Mouse (Mus musculus): ENCODE data around the gene Olfr765.
"Not testable (repeated sequence)": the region's sequence is repeated elsewhere in the genome, so short reads cannot be mapped to it uniquely, and the experiment has no call there.

DNA sequence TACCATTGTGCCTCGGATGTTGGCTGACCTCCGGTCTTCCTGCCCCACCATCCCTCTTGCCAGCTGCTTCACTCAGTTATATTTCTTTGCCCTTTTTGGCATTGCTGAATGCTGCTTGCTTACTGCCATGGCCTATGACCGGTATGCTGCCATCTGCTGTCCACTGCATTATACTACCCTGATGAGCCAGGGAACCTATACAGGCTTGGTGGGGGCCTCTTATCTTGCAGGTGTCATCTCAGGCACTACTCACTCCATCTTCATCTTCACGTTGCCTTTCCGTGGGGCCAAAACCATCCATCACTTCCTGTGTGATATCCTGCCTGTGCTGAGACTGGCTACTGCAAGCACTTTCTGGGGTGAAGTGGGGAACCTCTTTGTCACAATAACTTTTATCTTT, 38.3 kb downstream of the Olfr765 start:
- not testable (repeated sequence) for TF ChIP-seq CTCF (IDR thresholded peaks at IDR 0.05; ENCODE audit: low read depth); EP300 (optimal IDR thresholded peaks at IDR 0.05)
